Mouse (Mus musculus) lung, postnatal 0 days (tissue): ENCODE measurements around the gene Ip6k2.

Experiments
- CTCF ChIP-seq: IDR thresholded peaks from 2 replicates; pipeline ENCODE4 v1.5.1; 2016; ENCODE audit warnings: antibody characterized with exemption, mild to moderate bottlenecking
- EP300 ChIP-seq: IDR thresholded peaks from 2 replicates; pipeline ENCODE4 v1.6.1; 2016; ENCODE audit warnings: antibody characterized with exemption, mild to moderate bottlenecking, control low read depth

- TF ChIP-seq EP300 = no peak
- TF ChIP-seq CTCF = peak; percentile 80
Measured at GRCm38 (mm10) chr9:108753326-108753725, 30.3 kb upstream of the Ip6k2 start.
